Mouse (Mus musculus) liver, embryonic 18 days (tissue): ENCODE measurements around the gene Gm10271. TPM values are rescaled to one million over a fixed set of nuclear protein-coding genes. Genes with fewer than 3 reads are reported as not detected.

ENCODE experiments used
- polyA plus RNA-seq: library from polyadenylated mRNA; depleted of rRNA; stranded (reverse); fragments of >200 nt; gene quantifications from 2 replicates; pipeline ENCODE4 v1.2.3, GENCODE M21; 2012; rRNA removed

Gm10271 gene
- not detected in 2 replicates for polyA plus RNA-seq

GRCm38 (mm10) chr10:116972509-116972908 is at the start of gene Gm10271:
Gene Gm10271 (minus strand): TSS chr10:116972609.

GRCm38 (mm10) chr10:116986264-116987082 is 14.1 kb upstream of the Gm10271 start, which contains the start of gene Best3:
Gene Best3 (plus strand): TSS chr10:116986314.

GRCm38 (mm10) chr10:116950009-116950769 is 22.2 kb downstream of the Gm10271 start, which contains the start of gene Rab3ip:
Gene Rab3ip (minus strand): TSS chr10:116950769.

Other genes starting within 250 kb of the Gm10271 start
- 0.01 TPM in 1 of 2 replicates, not detected in the other for gene Myrfl, start 75.7 kb downstream of the Gm10271 start, polyA plus RNA-seq
- 12.6 and 13.4 TPM in 2 replicates for gene Rab3ip, start 21.8 kb downstream of the Gm10271 start, polyA plus RNA-seq
- gene Best3, start 13.7 kb upstream of the Gm10271 start, polyA plus RNA-seq, result 0.01 TPM in 1 of 2 replicates, not detected in the other
- gene Lrrc10, start 72.7 kb upstream of the Gm10271 start, polyA plus RNA-seq, result not detected in 2 replicates
- gene Cct2, start 91.2 kb upstream of the Gm10271 start, polyA plus RNA-seq, result 87.5 and 91.5 TPM in 2 replicates
- gene Frs2, start 175.9 kb upstream of the Gm10271 start, polyA plus RNA-seq, result 7.0 and 8.8 TPM in 2 replicates